Mouse (Mus musculus): ENCODE data around the gene Fam20c. TPM values are rescaled to one million over a fixed set of nuclear protein-coding genes. Genes with fewer than 3 reads are reported as not detected.

Fam20c gene
- polyA plus RNA-seq, 1 experiment from 2014 or later = 11.9 TPM

- WGBS = 75% methylated on average over 3 of the region's 3 CpGs
- no peaks in the 10 kb centered on the region for H3K4me1 ChIP-seq
- no peak overlapping the region for H3K9ac ChIP-seq
- ATAC-seq (ENCODE audit: insufficient read depth, low FRiP score, low read depth) = no peak
- H3K36me3 ChIP-seq = no peaks in the 10 kb centered on the region
- no peaks in the 10 kb centered on the region for H3K27me3 ChIP-seq (replicated peaks)
- no peak overlapping the region for H3K4me2 ChIP-seq
- no peak overlapping the region for H3K4me3 ChIP-seq (replicated peaks)
- no peak overlapping the region for H3K27ac ChIP-seq
- H3K9me3 ChIP-seq = no peaks in the 10 kb centered on the region
These were observed 14.2 kb upstream of the Fam20c start for GRCm38 (mm10) chr5:138740150-138740549.

- Histone ChIP-seq H3K4me3 (replicated peaks) (no peak overlapping the region), H3K27me3 (replicated peaks) (no peaks in the 10 kb centered on the region), H3K9ac (no peak overlapping the region), H3K27ac (no peak overlapping the region), H3K36me3 (no peaks in the 10 kb centered on the region), H3K4me2 (no peak overlapping the region), H3K9me3 (no peaks in the 10 kb centered on the region), H3K4me1 (no peaks in the 10 kb centered on the region)
- no peak for ATAC-seq (ENCODE audit: insufficient read depth, low FRiP score, low read depth)
- WGBS = 56% methylated on average over 5 of the region's 5 CpGs
These were observed 12.8 kb upstream of the Fam20c start for GRCm38 (mm10) chr5:138741516-138741915.

GRCm38 (mm10) chr5:138742281-138742680 is 12.0 kb upstream of the Fam20c start:
- H3K4me2 ChIP-seq = no peak overlapping the region
- H3K27ac ChIP-seq = no peak overlapping the region
- no peaks in the 10 kb centered on the region for H3K27me3 ChIP-seq (replicated peaks)
- 62% methylated on average over 5 of the region's 5 CpGs for WGBS
- no peak overlapping the region for H3K9ac ChIP-seq
- no peaks in the 10 kb centered on the region for H3K9me3 ChIP-seq
- no peak for ATAC-seq (ENCODE audit: insufficient read depth, low FRiP score, low read depth)
- H3K36me3 ChIP-seq = no peaks in the 10 kb centered on the region
- no peak overlapping the region for H3K4me3 ChIP-seq (replicated peaks)
- no peaks in the 10 kb centered on the region for H3K4me1 ChIP-seq

DNA sequence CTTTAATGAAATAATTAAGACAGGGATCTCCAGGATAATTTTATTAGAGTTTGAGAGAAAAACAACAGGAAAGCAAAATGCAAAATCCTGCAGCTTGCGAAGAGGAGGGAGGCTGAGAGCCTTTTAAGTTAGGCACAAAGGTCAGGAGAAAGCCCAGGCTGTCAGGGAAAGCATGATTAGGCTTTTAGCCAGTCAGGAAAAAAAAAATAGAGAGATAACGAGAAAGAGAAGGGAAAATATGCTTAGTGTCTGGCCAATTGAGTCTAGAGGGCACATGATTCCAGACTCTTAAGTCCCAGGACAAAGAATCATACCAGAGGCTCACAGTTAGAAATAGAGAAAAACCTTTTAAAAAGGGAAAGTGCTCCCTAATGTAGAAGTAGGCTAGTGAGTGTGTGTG is 10.7 kb upstream of the Fam20c start:
- Histone ChIP-seq H3K27me3 (replicated peaks) (no peaks in the 10 kb centered on the region), H3K9me3 (no peaks in the 10 kb centered on the region), H3K4me3 (replicated peaks) (no peak overlapping the region), H3K4me2 (no peak overlapping the region), H3K9ac (no peak overlapping the region), H3K4me1 (no peaks in the 10 kb centered on the region), H3K27ac (no peak overlapping the region), H3K36me3 (no peaks in the 10 kb centered on the region)
- no peak for ATAC-seq (ENCODE audit: insufficient read depth, low FRiP score, low read depth)
- WGBS = 38% methylated on average over 2 of the region's 2 CpGs

DNA sequence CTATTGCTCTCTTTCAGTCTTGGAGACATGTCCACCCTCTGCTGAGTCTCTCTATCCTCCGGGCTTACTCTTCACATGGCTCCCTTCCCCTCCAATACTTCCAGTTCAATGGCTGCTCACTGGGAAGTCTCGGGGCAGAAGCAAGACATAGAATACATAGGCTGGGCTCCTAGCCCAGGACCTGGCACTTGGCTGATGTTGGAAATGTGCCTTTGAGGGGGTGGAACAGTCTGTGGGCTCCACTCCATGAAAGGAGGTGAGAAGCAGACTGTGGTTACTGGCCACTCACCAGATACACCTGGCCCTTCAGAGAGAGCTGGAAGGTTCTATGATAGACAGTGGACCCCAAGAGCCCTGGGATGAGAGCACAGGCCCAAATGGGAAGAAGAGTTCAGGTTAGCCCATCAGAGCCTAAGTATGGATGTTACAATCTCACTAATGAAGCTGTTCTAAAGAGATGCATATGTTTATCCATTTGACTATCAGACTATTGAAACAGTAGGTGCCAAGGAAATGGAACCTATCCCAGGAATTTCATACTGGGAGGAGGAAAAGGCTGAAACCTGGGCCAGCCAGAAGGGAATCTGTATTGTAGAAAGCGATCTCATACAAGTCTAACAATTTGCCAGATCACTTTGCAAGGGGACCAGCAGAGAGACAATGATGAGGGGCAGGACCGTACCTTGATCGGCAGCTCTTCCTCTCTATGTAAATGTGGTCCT is 8.8 kb upstream of the Fam20c start:
- no peak overlapping the region for H3K4me2 ChIP-seq
- H3K36me3 ChIP-seq = no peaks in the 10 kb centered on the region
- H3K27ac ChIP-seq = no peak overlapping the region
- H3K27me3 ChIP-seq (replicated peaks) = no peaks in the 10 kb centered on the region
- H3K9me3 ChIP-seq = no peaks in the 10 kb centered on the region
- H3K4me3 ChIP-seq (replicated peaks) = no peak overlapping the region
- no peaks in the 10 kb centered on the region for H3K4me1 ChIP-seq
- 89% methylated on average over 5 of the region's 5 CpGs for WGBS
- H3K9ac ChIP-seq = no peak overlapping the region
- no peak for ATAC-seq (ENCODE audit: insufficient read depth, low FRiP score, low read depth)

- WGBS = 68% methylated on average over 4 of the region's 4 CpGs
- peak overlapping the region; percentile 95 for H3K4me2 ChIP-seq
These were observed 1.0 kb upstream of the Fam20c start for GRCm38 (mm10) chr5:138753269-138753668.

DNA sequence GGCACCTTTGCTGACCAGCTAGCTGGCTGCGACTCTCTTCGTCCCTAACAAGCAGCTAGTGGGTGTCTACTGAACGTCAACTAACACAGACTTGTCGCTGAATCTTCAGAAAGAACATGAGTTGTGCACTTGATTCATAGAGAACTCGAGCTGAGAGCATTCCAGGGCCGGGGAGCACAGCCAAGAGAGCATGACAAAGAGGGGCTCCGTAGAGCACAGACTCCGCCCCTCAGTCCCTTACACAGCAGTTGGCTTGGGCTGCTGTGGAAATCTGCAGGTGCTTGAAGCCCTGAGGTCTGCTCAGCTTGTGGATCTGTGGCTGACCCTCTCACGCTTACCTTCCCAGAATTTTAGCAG is 390 bp upstream of the Fam20c start:
- peak overlapping the region; percentile 70 for H3K4me3 ChIP-seq (replicated peaks)
- H3K27me3 ChIP-seq (replicated peaks) = peaks cover 10% of the 10 kb centered on the region; the same call in 1 of the 2 replicates
- no peak for ATAC-seq (ENCODE audit: insufficient read depth, low FRiP score, low read depth)
- H3K27ac ChIP-seq = peak overlapping the region; percentile 94
- H3K4me1 ChIP-seq = peaks cover 28% of the 10 kb centered on the region
- no peaks in the 10 kb centered on the region for H3K36me3 ChIP-seq
- 9% methylated on average over 9 of the region's 9 CpGs for WGBS
- H3K9ac ChIP-seq = peak overlapping the region; percentile 58; the same call in 1 of the 2 replicates
- H3K9me3 ChIP-seq = no peaks in the 10 kb centered on the region
- peak overlapping the region; percentile 95 for H3K4me2 ChIP-seq

More at GRCm38 (mm10) chr5:138753269-138753668, 1.0 kb upstream of the Fam20c start:
- ATAC-seq (ENCODE audit: insufficient read depth, low FRiP score, low read depth) = no peak
- no peak overlapping the region for H3K4me3 ChIP-seq (replicated peaks)
- H3K9me3 ChIP-seq = no peaks in the 10 kb centered on the region
- H3K9ac ChIP-seq = no peak overlapping the region
- H3K4me1 ChIP-seq = peaks cover 28% of the 10 kb centered on the region
- H3K36me3 ChIP-seq = no peaks in the 10 kb centered on the region
- peaks cover 10% of the 10 kb centered on the region; the same call in 1 of the 2 replicates for H3K27me3 ChIP-seq (replicated peaks)
- no peak overlapping the region for H3K27ac ChIP-seq

DNA sequence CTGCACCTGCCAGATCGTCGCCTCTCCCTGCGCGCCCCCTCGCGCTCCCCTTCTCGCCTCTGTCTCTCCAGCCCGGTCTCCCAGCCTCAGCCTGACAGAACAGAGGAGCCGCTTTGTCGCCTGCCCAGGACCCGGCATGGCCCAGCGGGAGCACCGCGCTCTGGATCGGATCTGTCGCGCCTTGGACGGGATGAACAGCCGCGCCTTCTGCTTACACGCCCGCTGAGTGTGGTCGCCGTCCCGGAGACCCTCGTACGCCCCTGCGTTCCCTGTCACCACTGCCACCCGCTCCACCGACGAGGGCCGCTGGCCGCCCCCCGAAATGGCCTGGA is 773 bp downstream of the Fam20c start:
- Histone ChIP-seq H3K36me3 (no peaks in the 10 kb centered on the region), H3K4me3 (replicated peaks) (peak overlapping the region; percentile 70), H3K27me3 (replicated peaks) (peaks cover 10% of the 10 kb centered on the region; the same call in 1 of the 2 replicates), H3K9me3 (no peaks in the 10 kb centered on the region), H3K4me2 (peak overlapping the region; percentile 95), H3K27ac (peak overlapping the region; percentile 94), H3K9ac (peak overlapping the region; percentile 32; the same call in 1 of the 2 replicates), H3K4me1 (peaks cover 28% of the 10 kb centered on the region)
- under 1% methylated on average over 29 of the region's 34 CpGs for WGBS
- no peak for ATAC-seq (ENCODE audit: insufficient read depth, low FRiP score, low read depth)

- Histone ChIP-seq H3K27me3 (replicated peaks) (peaks cover 10% of the 10 kb centered on the region; the same call in 1 of the 2 replicates), H3K4me2 (peak overlapping the region; percentile 95), H3K27ac (peak overlapping the region; percentile 65), H3K4me1 (peaks cover 28% of the 10 kb centered on the region), H3K4me3 (replicated peaks) (peak overlapping the region; percentile 70), H3K36me3 (no peaks in the 10 kb centered on the region), H3K9me3 (no peaks in the 10 kb centered on the region), H3K9ac (peak overlapping the region; percentile 32)
- WGBS = under 1% methylated on average over 61 of the region's 61 CpGs
- ATAC-seq (ENCODE audit: insufficient read depth, low FRiP score, low read depth) = no peak
These were observed 1.4 kb downstream of the Fam20c start for GRCm38 (mm10) chr5:138755453-138756301.

DNA sequence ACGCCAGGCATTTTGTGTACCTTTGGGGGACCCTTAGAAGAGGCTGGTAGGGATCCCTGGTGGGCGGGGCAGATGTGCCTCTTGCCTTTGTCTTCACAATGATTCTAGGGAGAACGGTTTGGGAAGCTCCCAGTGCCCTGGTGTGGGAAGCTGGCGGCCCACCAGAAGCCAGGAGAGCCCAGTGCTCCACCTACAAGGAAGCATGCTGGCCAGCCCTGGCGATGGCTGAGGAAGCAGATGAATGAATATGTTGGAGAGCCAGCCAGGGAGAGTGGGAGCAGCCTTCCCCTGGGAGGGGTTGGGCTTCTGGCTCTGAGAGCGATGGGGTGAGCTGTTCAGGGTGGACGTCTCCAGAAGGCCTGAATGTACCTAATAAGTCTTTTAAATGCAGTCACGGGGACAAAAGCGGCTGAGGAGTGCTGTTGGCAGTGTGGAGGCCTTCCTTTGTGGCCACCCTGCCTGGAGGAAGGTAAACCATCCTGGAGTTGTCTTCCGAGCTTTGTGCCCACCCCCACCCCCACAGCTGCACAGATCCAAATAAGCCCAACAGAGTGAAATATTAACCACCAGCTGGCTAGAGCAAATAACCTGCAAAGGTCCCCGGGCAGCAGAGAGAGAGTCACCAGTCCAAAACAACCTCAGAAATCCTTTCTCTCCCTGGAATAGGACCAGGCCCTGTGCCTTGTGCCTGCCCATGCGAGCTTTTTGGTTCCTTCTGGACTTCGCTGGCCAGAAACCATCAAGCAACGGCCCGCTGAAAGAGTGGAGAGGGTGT is 2.2 kb downstream of the Fam20c start:
- Histone ChIP-seq H3K4me3 (replicated peaks) (peak overlapping the region; percentile 70), H3K9ac (no peak overlapping the region), H3K36me3 (no peaks in the 10 kb centered on the region), H3K4me2 (peak overlapping the region; percentile 95), H3K9me3 (no peaks in the 10 kb centered on the region), H3K27ac (peak overlapping the region; percentile 73), H3K27me3 (replicated peaks) (peaks cover 10% of the 10 kb centered on the region; the same call in 1 of the 2 replicates), H3K4me1 (peaks cover 28% of the 10 kb centered on the region)
- 22% methylated on average over 15 of the region's 15 CpGs for WGBS
- 0 out of 2 replicates have a peak, but pooled peaks have one; percentile 21 for ATAC-seq (ENCODE audit: insufficient read depth, low FRiP score, low read depth)

- no peak for ATAC-seq (ENCODE audit: insufficient read depth, low FRiP score, low read depth)
- peaks cover 10% of the 10 kb centered on the region; the same call in 1 of the 2 replicates for H3K27me3 ChIP-seq (replicated peaks)
- H3K27ac ChIP-seq = peak overlapping the region; percentile 73
- H3K4me2 ChIP-seq = peak overlapping the region; percentile 95
- H3K9ac ChIP-seq = no peak overlapping the region
- peaks cover 28% of the 10 kb centered on the region for H3K4me1 ChIP-seq
- H3K4me3 ChIP-seq (replicated peaks) = peak overlapping the region; percentile 70
- WGBS = 60% methylated on average over 6 of the region's 6 CpGs
- H3K36me3 ChIP-seq = no peaks in the 10 kb centered on the region
- no peaks in the 10 kb centered on the region for H3K9me3 ChIP-seq
These were observed 2.8 kb downstream of the Fam20c start for GRCm38 (mm10) chr5:138757135-138757534.
